9 mouse cellular contexts compared by ENCODE assay signal in genomic region chr11:51646751-51647667, GRCm38 (mm10). TPM values are rescaled to one million over a fixed set of nuclear protein-coding genes. Genes with fewer than 3 reads are reported as not detected.
A peak's percentile ranks its signal among the peaks of the same experiment; 100 is the strongest.
DNase-seq lines count a peak whose midpoint lies in the region; ATAC-seq lines count a peak whose summit lies in the region.
"Had no signal": no experiment of that assay in that cellular context is flagged by ENCODE, and none has a peak within 500 bp of the region (broad histone marks: within the 10 kb centered on the region; RNA-seq: fewer than 3 reads in every experiment).

No protein-coding gene starts in this region.

- peaks cover 23% of the 10 kb centered on the region for H3K4me1 ChIP-seq in embryonic facial prominence, embryonic 12.5 days
- H3K4me1 ChIP-seq in intestine, embryonic 15.5 days (replicated peaks): peaks cover 36% of the 10 kb centered on the region

- H3K9ac ChIP-seq in embryonic facial prominence, embryonic 12.5 days: no peak overlapping the region
- H3K9ac ChIP-seq in intestine, embryonic 15.5 days: no peak overlapping the region
- H3K9ac ChIP-seq: liver, embryonic 15.5 days had no signal

- DNase-seq in right cerebral cortex, adult 18-20 months: peak; percentile 52
- DNase-seq in right cerebral cortex, postnatal 36 days (ENCODE audit: low spot score in 2 of 2): no peak
- DNase-seq in lung, adult 18-20 months: peak; percentile 60 to 78
- peak; percentile 52 for DNase-seq in thymus, postnatal 0 days (ENCODE audit: low spot score)
- DNase-seq in frontal cortex, postnatal 14 days (ENCODE audit: low spot score in 2 of 2): no peak
- DNase-seq in urinary bladder, postnatal 25 days (ENCODE audit: low spot score): no peak

- no peak overlapping the region for H3K4me2 ChIP-seq in embryonic facial prominence, embryonic 12.5 days (replicated peaks)
- H3K4me2 ChIP-seq in intestine, embryonic 15.5 days (replicated peaks): peak overlapping the region; percentile 19; the same call in 1 of the 2 replicates
- H3K4me2 ChIP-seq: liver, embryonic 15.5 days had no signal

- no peaks in the 10 kb centered on the region for H3K9me3 ChIP-seq in embryonic facial prominence, embryonic 12.5 days
- H3K9me3 ChIP-seq in intestine, embryonic 15.5 days: no peaks in the 10 kb centered on the region
- H3K9me3 ChIP-seq: liver, embryonic 15.5 days had no signal

- H3K27ac ChIP-seq in embryonic facial prominence, embryonic 12.5 days: peak overlapping the region; percentile 55
- H3K27ac ChIP-seq in intestine, embryonic 15.5 days: peak overlapping the region; percentile 51
- H3K27ac ChIP-seq: liver, embryonic 15.5 days had no signal

- no peak overlapping the region for H3K4me3 ChIP-seq in embryonic facial prominence, embryonic 12.5 days
- no peak overlapping the region for H3K4me3 ChIP-seq in intestine, embryonic 15.5 days (replicated peaks)
- H3K4me3 ChIP-seq: liver, embryonic 15.5 days had no signal

- no peak for ATAC-seq in embryonic facial prominence, embryonic 12.5 days (ENCODE audit: insufficient number of reproducible peaks, insufficient read depth, low FRiP score, low TSS enrichment)
- ATAC-seq in intestine, embryonic 15.5 days: no peak

- peaks cover 6% of the 10 kb centered on the region; the same call in 1 of the 2 replicates for H3K27me3 ChIP-seq in embryonic facial prominence, embryonic 12.5 days
- no peaks in the 10 kb centered on the region for H3K27me3 ChIP-seq in intestine, embryonic 15.5 days (replicated peaks)

- H3K36me3 ChIP-seq in embryonic facial prominence, embryonic 12.5 days: peaks cover 14% of the 10 kb centered on the region
- no peaks in the 10 kb centered on the region; the same call in 1 of the 2 replicates for H3K36me3 ChIP-seq in intestine, embryonic 15.5 days
- H3K36me3 ChIP-seq: liver, embryonic 15.5 days had no signal

- WGBS in embryonic facial prominence, embryonic 12.5 days: 70% methylated on average over 15 of the region's 15 CpGs
- 58% methylated on average over 15 of the region's 15 CpGs for WGBS in intestine, embryonic 15.5 days

RNA-seq across cellular contexts. Expression of gene N4bp3, which starts 3.6 kb away (rescaled TPM):
- polyA plus RNA-seq in embryonic facial prominence, embryonic 12.5 days (2016; fragmentation: Nextera tagmentation; extraction: Ambion mirVana): 23.6 and 24.7 TPM in 2 replicates
- 17.6 and 18.1 TPM in 2 replicates for polyA plus RNA-seq in intestine, embryonic 15.5 days (2015; fragmentation: Nextera tagmentation; extraction: Ambion mirVana)
- 22.8 and 26.5 TPM in 2 replicates for polyA plus RNA-seq in thymus, postnatal 0 days (2015; fragmentation: Nextera tagmentation; extraction: Ambion mirVana)

RNA-seq across cellular contexts. Expression of gene D930048N14Rik, which starts 3.7 kb away (rescaled TPM):
- polyA plus RNA-seq in embryonic facial prominence, embryonic 12.5 days (2016; fragmentation: Nextera tagmentation; extraction: Ambion mirVana): 2.3 and 2.5 TPM in 2 replicates
- 3.2 and 3.3 TPM in 2 replicates for polyA plus RNA-seq in intestine, embryonic 15.5 days (2015; fragmentation: Nextera tagmentation; extraction: Ambion mirVana)
- 1.8 TPM in 2 replicates for polyA plus RNA-seq in thymus, postnatal 0 days (2015; fragmentation: Nextera tagmentation; extraction: Ambion mirVana)

RNA-seq across cellular contexts. Expression of gene Rmnd5b, which starts 11.3 kb away (rescaled TPM):
- polyA plus RNA-seq in embryonic facial prominence, embryonic 12.5 days (2016; fragmentation: Nextera tagmentation; extraction: Ambion mirVana): 43.7 and 47.6 TPM in 2 replicates
- polyA plus RNA-seq in intestine, embryonic 15.5 days (2015; fragmentation: Nextera tagmentation; extraction: Ambion mirVana): 38.2 and 42.6 TPM in 2 replicates
- polyA plus RNA-seq in thymus, postnatal 0 days (2015; fragmentation: Nextera tagmentation; extraction: Ambion mirVana): 62.4 and 66.1 TPM in 2 replicates

RNA-seq across cellular contexts. Expression of gene Nhp2, which starts 27.5 kb away (rescaled TPM):
- 134 and 141 TPM in 2 replicates for polyA plus RNA-seq in embryonic facial prominence, embryonic 12.5 days (2016; fragmentation: Nextera tagmentation; extraction: Ambion mirVana)
- polyA plus RNA-seq in intestine, embryonic 15.5 days (2015; fragmentation: Nextera tagmentation; extraction: Ambion mirVana): 172 and 184 TPM in 2 replicates
- 196 and 207 TPM in 2 replicates for polyA plus RNA-seq in thymus, postnatal 0 days (2015; fragmentation: Nextera tagmentation; extraction: Ambion mirVana)

RNA-seq across cellular contexts. Expression of gene Hnrnpab, which starts 40.4 kb away (rescaled TPM):
- 714 and 750 TPM in 2 replicates for polyA plus RNA-seq in embryonic facial prominence, embryonic 12.5 days (2016; fragmentation: Nextera tagmentation; extraction: Ambion mirVana)
- 381 and 414 TPM in 2 replicates for polyA plus RNA-seq in intestine, embryonic 15.5 days (2015; fragmentation: Nextera tagmentation; extraction: Ambion mirVana)
- 505 and 542 TPM in 2 replicates for polyA plus RNA-seq in thymus, postnatal 0 days (2015; fragmentation: Nextera tagmentation; extraction: Ambion mirVana)

Comparison
In these comparisons a context has a peak if more than half of its experiments do, and no peak if none do; other contexts are left out.
1. DNase-seq: peak in right cerebral cortex, adult 18-20 months (single experiment), lung, adult 18-20 months (2 of 2) and thymus, postnatal 0 days (single experiment); none in right cerebral cortex, postnatal 36 days (0 of 2), frontal cortex, postnatal 14 days (0 of 2) and urinary bladder, postnatal 25 days (single experiment).